Mouse (Mus musculus) kidney, adult 9 months (tissue): Measurements from ENCODE around the gene Eef1akmt4.
A peak's percentile ranks its signal among the peaks of the same experiment; 100 is the strongest.

Experiments used
- DNase-seq: peaks from one replicate; pipeline ENCODE4 v3.0.0; 2022

Gene Eef1akmt4

DNA sequence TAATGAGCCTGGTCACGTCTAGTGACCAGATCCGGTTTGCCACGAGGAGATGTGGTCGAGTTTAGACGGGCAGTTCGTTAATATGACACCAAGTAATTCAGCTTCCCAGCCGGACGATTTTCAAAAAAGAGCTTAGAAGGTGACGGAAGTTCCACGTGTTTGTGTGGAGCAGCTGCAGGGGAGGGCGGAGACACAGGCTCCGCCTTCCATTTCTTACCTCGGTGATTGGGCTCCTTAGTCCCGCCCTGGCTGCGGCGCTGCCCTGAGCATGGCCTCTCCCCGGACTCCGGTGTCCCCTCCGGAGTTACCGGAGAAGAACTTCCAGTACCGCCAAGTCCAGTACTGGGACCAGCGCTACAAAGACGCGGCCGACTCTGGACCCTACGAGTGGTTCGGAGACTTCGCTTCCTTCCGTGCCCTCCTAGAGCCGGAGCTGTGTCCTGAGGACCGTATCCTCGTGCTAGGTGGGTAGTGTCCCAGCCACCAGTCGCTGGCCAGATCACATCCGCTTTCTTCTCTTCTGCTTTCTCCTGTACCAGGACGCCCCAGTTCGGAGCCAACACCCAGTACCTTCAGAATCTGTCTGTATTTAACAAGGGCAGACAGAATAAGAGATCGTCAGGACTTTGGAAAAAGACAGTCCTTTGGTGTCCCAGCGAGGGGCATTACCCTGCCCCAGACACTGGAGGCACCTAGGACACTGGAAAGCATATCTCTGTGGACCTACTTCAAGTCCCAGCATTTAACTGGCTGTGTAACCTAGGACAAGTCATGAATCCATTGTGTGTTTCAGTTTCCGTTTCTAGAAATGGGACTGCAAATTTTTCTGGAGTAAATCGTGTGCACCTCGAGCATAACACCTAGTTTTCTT, at the start of gene Eef1akmt4, which contains the start of the genes Gm49333 and Alg3:
TSS of gene Eef1akmt4 (plus strand) at position 237 of the 871 bp plus-strand sequence.
TSS of gene Gm49333 (plus strand) at position 254 of the 871 bp plus-strand sequence.
TSS of gene Alg3 (minus strand) at position 379 of the 871 bp plus-strand sequence.
- peak; percentile 93 for DNase-seq

GRCm38 (mm10) chr16:20565075-20565474, 46.3 kb upstream of the Eef1akmt4 start:
- no peak for DNase-seq

DNA sequence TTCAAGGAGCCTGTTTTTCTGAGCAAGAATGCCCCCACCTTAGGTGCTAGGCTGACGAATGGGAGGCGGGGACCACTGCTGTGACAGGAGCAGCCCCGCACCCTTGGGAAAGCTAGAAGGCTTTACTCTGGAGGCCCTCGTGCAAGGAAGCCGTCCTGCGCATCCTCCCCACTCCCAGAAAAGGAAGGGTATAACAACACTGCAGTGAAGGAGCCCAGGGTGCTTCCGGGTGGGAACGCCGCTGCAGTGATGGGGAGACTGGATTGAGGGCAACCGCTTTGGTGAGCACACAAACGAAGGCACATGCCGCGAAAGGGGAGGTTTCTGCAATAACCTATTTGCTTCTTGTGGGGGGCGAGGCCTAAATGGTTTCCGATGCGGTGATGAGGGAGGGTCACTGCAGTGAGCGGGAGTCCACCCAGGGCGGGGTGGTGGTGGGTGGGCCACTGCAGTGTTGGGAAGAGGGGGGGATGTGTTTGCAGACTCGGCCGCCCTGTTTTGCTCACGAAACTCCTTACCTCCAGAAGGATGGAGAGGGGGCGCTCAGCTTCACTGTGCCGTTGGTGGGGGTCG, 21.9 kb upstream of the Eef1akmt4 start, which contains the start of gene Vwa5b2:
TSS of gene Vwa5b2 (plus strand) at position 106 of the 573 bp plus-strand sequence.
- no peak for DNase-seq

- no peak for DNase-seq
Observed at GRCm38 (mm10) chr16:20589939-20590679, 21.3 kb upstream of the Eef1akmt4 start.

- DNase-seq = no peak
Observed at GRCm38 (mm10) chr16:20590680-20591038, 20.7 kb upstream of the Eef1akmt4 start.

DNA sequence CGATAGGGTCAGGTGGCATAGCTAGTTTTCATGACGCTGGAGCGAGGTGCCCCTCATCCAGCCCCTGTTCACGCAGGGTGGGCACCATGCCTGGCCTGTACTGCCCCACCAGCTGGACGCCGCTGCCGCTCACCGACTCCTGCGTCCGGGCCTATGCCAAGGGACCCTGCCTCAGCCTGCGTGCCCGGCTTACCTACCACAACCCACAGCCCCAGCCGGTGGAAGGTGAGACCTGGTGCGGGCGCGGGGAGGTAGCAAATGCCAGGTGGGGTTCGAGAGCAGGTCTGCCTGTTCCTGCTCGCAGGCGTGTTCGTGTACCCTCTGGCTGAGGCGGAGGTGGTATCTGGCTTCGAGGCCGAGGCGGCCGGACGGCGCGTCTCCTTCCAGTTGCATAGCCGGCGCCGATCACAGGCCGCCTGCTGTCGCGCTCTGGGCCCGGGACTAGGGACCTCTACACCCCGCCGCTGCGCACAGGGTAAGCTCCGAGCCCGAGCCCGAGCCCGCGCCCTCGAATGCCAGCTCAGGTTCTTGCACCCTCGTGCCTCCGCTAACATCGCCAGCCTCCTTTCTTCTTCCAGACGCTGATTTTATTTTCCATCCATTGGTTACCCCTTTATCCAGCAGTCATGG, 20.2 kb upstream of the Eef1akmt4 start:
- no peak for DNase-seq

DNA sequence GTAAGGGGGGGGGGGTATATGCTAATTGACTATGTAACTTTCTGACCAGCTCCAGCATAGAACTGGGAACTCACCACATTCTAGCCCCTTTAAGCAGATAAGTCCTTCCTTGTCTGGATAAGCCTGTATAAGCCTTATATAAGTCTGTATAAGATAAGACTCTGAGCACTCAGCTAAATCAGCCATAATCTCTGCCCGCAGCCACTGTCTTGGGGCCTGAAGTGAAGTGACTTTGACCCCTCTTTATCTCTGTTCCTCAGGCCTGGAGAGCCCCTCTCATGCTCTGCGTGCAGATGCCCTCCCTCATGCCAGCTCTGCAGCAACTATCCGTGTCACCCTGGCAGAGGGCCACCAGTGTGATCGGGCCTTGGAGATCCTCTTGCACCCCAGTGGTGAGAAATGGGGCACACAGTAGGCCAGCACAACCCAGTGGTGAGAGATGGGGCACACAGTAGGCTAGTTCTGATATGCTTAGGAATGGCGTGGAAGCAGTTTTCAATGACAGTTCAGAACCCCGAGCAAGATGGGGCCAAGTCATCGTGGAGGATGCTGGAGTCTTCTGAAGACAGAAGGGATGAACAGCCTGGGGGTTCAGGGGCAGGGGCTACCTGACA, 16.2 kb upstream of the Eef1akmt4 start:
- no peak for DNase-seq

GRCm38 (mm10) chr16:20595737-20596136, 15.7 kb upstream of the Eef1akmt4 start:
- DNase-seq = no peak

GRCm38 (mm10) chr16:20596687-20597441, 14.5 kb upstream of the Eef1akmt4 start:
- DNase-seq = no peak

DNA sequence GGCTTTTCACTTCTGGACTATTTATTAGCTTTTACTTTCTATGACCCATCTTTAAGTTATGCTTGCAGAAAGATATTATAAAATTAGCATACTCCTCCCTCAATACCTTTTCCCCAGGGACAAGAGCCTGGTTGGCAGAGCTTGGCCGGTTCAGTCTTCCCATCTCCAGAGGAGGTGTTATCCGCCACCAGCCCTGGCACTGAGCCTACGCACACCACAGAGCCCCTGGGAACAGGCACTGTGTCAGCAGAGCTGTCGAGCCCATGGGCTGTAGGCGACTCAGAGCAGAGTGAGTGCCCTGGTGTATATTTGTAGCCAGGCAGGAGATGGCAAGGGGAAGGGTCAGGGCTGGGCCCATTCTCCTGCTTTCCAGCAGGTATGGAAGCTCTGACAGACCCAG, 10.9 kb upstream of the Eef1akmt4 start:
- no peak for DNase-seq

GRCm38 (mm10) chr16:20604705-20605104, 6.7 kb upstream of the Eef1akmt4 start:
- DNase-seq = no peak

DNA sequence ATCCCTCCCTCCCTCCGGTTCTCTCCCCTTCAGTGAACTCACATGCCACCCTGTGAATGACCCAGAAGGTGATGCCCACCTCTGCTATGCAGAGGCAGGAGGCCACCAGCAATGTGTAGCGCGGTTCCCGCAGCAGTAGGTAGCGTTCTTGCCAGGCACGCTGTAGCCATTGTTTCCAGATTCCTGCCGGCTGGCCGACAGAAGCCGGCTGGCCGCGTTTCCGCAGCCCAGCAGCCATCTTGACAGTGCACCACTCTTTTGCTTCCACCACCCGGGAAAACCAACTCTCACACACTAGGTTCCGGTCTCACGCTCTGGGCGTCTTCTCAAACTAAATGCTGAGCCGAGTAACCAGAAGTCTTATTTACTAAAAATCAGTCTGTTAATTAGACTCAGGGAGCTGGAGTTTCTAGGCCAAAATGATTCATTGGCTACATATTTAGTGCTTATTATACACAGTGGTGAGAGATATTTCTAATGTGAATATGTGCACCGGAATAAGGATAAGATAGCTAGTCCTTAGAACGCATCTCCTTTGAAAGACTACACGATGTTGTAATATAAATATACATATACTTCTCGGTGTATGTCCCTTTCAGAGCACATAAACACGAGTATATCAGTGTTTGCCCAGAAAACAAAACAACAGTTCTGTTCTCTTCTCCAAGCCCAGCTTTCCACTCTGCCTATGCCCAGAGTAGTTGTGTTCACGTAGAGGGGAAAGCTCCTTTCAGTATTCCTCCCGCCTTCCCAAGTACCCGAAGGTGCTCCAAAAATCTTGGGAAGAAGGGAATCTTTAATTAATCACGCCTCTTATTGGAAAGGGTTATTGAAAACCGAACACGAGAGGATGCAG, 664 bp upstream of the Eef1akmt4 start:
- peak; percentile 81 for DNase-seq

- DNase-seq = peak; percentile 17
Observed at GRCm38 (mm10) chr16:20619541-20620398, 8.4 kb downstream of the Eef1akmt4 start.

DNA sequence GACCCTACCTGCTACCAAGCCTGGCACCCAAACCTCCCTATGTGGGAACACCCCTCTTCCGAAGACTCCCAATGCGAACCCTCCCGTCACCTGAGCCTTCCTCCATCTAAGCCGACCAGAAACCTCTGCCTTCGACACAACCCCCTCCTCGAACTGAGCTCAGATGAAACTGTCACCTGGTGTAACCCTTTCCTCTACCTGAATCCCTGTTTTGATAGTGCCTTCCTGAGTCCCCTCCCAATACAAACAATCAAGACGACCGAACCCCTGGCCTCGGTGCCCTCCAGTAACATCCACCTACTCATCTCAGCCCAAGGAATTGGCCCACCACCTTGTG, 9.0 kb downstream of the Eef1akmt4 start:
- no peak for DNase-seq

GRCm38 (mm10) chr16:20620751-20621190, 9.4 kb downstream of the Eef1akmt4 start:
- peak; percentile 5 for DNase-seq

- DNase-seq = peak; percentile 60
Observed at GRCm38 (mm10) chr16:20621191-20621990, 10.0 kb downstream of the Eef1akmt4 start, which contains the start of gene Camk2n2. Camk2n2 (minus strand) TSS chr16:20621287.

DNA sequence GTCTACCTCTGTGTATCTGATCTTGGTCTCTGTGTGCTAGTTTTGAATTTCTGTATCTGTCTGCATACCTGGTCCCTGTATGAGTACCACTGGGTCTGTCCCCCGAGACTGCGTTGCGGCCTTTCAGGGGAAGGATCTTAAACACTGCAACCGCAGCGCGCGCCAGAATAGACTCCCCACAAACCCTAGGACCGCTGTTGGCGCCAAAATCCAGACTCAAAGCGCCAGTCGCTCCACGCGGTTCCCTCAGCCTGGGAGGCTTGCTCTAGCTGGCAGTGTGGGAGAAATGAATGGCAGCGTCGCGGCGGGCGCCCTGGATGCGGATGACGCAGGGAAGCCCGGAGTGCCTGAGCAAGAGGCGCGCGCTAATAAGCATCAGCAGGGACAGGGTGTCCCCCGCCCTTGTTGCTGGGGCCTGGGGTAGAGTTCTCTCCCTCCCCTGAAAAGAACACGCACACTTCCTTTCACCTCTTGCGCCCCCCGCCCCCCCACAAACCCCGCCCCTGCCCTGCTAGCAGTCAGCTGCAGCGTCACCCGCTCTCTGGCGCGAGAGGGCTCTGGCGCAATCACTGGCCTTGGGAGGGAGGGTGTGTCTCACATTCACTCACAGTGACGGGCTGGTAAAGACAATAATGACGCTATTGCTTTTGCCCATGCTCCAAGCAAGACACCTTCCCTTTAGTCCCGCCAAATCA, 10.7 kb downstream of the Eef1akmt4 start:
- DNase-seq = peak; percentile 22

DNA sequence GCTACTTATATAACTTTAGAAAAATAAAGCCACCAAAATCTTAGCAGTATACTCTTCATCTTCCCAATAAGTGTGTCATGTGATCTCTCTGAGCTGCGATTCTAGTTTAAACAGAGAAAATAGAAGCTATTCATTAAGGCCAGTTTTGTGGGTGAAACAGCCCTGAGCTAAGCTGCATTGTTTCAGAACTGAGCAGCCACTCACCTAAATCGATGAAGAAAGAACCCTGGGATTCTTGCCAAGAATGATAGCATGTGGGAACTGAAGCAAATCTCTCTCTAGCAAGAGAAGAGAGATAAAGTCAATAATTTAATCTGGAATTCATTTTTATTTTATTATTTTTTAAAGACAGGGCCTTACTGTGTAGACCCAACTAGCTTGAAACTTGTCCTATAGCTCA, 11.8 kb downstream of the Eef1akmt4 start:
- DNase-seq = no peak
